Mouse (Mus musculus) left cerebral cortex, adult 18-20 months (tissue): Measurements from ENCODE around the gene Poldip2. TPM values are rescaled to one million over a fixed set of nuclear protein-coding genes. Genes with fewer than 3 reads are reported as not detected.

Experiments
- DNase-seq, 2 experiments: peaks; one replicate each; pipeline ENCODE4 v3.0.0; 2021 to 2022; ENCODE audit warnings: low spot score in 2 of 2, mixed read lengths in 1 of 2
- total RNA-seq, 2 experiments: library from RNA; stranded (reverse); gene quantifications; 2 replicates each; pipeline ENCODE4 v1.2.3; 2021

Poldip2 gene
- total RNA-seq, 2 experiments from 2014 or later, result 106 to 118 TPM

DNA sequence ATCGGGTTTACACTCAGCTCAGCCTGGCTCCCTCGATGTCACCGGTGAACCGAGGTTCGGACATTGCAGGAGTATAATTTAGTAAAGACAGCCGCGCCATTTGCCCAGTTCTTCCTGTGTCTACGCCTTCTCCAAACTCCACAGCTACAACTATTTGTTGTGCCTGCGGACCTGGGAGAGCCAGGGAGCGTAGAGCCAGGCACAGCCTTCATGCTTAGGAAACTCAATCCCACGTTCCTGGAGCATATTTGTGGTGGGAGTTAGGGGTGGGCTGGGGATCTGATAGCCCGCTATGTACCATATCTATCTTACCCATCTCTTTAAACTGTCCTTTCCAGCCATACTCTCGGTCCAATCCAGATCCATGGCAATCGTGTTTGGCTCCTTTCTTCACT is 24.7 kb downstream of the Poldip2 start:
- no peak for DNase-seq

- no peak for DNase-seq
Observed at GRCm38 (mm10) chr11:78540358-78540757, 28.4 kb downstream of the Poldip2 start.

GRCm38 (mm10) chr11:78544449-78545111 is 32.6 kb downstream of the Poldip2 start:
- no peak for DNase-seq

- DNase-seq, result no peak
Observed at GRCm38 (mm10) chr11:78545181-78545580, 33.2 kb downstream of the Poldip2 start.

DNA sequence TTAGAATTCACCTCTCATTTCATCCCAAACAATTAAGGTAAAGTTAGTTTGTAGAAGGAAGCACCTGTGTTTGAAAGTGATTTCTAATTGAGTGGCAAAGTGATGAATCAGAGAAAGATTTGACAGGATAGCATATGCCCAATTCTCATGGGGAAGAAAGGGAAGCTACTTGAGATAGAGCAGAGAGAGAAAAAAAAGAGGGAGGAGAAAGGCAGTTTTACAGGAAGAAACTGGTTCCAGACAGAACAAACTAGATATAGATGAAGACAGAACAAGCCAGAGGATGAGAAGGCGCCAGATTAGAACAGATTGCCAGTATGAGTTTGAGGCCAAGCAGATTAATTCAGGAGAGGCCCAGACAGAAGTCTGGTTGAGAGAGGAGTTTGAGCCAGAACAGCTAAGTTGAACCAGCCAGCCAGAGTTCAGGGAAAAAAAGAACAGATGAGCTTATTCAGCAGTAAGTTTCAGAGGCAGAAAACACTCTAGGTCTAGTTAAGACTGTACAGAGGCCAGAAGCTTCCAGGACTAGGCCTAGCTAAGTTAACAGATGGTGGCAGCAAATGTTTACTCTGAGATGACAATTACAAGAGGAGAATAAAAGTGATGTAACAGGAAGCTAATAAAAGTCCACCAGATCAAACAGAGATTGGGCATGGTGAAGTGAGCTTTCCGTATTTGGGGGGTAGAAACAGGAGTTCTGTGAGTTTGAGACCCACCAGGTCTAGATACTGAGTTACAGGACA is 35.9 kb downstream of the Poldip2 start:
- DNase-seq, result no peak

DNA sequence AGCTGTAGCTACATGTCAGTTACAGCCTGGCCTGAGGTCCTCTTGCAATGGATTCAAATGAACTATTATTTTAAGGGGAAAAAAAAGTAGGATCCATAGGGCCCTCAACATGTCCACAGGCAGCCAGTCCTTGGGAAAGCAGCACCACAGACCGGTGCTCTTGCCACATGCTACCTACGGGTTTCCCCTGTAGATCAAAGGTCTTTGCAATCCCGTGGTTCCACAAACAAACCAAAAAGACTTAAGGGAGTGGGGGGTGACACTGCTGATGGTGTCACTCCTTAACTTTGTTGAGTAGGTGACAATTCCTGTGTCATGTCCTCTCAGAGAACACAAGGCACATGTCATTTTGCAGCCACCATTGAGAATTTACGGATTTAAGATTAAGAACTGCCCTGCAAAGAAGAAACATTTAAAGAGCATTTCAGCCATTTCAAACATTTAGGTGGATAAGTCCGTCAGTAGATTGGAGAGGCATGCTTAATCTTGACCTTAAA is 37.5 kb downstream of the Poldip2 start:
- no peak for DNase-seq

DNA sequence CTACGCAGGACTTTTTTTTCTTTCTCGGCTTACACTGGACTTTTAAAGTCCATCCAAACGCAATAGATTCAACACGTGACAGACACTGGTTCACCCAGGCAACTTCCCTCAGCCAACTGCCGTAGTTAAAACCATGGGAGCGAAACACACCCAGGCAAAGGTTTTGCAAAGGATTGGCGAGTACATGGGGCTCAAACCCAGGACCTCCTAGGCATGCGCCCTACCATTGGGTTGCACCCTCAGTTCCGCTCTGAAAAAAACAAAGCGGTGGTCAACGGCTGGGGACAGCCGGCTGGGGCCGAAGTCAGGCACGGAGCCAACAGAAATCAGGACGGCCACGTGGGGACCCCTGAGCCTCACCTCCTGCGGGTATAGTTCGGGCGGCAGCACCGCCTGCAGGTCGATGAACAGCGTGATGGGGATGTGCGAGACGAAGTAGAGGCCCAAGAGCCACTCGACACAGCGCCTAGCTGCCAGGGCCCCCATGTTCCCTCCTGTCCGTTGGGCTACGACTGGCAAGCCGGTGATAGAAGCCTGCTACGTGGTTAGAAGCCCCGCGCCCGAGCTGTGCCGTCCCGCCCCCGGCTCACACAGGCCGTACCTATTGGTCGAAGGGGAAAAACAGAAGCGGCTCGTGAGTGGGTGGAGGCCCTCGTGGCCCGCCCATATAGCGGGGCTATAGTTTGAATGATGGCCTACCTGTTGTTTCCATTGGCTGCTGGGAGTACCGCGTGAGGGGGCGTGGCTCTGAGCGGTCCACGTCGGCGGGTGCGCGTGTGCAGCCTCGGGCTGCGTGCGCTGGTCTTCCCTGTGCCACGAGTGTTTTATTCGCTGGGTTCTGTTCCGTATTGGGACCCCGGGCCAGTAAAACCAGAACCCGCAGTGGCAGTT is 38.4 kb downstream of the Poldip2 start, which contains the start of gene Tmem97:
Gene Tmem97 (minus strand): TSS at position 610 of the 891 bp plus-strand sequence.
- peak; percentile 95 to 97 for DNase-seq

DNA sequence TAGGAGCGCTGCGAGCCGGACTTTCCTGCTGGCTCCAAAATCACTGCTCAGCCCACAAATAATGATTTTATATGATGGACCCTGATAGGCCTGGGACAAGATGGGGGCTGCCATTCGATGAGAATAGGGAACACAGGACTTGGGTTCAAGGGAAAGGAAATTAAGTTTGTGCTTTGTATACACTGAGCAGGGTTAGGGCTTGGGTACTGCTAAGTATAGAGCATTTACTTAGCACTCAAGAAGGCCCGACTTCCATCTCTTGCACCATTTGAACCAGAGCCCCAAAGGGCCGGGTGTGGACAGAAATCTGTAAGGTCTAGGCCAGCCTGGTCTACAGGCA is 39.0 kb downstream of the Poldip2 start:
- no peak for DNase-seq

- DNase-seq, result no peak
Observed at GRCm38 (mm10) chr11:78555623-78556022, 43.6 kb downstream of the Poldip2 start.

DNA sequence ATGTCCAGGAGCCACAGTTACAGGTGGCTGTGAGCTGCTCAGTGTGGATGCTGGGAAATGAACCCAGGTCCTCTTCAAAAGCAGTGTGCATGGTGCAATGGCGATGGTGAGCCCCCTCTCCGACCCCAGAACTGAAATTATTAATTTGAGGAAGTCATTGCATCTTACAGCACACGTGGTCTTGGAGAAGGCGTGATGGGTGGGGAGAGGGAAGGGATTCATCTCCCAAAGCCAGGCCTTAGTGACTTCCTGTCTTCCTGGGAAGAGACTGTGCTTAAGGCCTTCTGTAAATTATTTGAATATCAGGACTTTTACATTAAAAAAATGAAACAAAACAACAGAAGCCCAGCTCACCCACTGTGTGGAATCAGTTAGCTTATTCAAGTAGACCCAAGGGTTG is 44.1 kb downstream of the Poldip2 start:
- no peak for DNase-seq

- DNase-seq, result no peak
Observed at GRCm38 (mm10) chr11:78557241-78557640, 45.2 kb downstream of the Poldip2 start.

- DNase-seq, result peak; percentile 74 to 82
Observed at GRCm38 (mm10) chr11:78560447-78560846, 48.5 kb downstream of the Poldip2 start.

DNA sequence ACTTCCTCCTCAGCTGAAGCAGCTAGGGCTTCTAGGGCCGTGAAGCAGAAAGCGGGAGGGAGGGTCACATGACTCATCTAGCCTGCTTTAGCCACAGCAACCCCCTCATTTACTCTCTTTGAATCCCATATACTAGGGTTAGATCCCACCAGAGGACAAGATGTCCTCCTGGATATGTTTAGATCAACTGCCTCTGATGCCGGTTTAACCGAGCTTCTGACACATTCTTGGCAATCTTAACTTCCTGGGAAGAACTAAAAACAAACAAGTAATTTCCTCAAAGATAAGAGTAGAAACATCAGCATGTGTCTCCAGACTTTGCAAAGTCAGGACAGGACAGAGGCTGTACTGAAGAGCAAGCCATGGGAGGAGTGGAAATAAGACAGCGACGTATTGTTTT is 54.8 kb downstream of the Poldip2 start:
- no peak for DNase-seq

DNA sequence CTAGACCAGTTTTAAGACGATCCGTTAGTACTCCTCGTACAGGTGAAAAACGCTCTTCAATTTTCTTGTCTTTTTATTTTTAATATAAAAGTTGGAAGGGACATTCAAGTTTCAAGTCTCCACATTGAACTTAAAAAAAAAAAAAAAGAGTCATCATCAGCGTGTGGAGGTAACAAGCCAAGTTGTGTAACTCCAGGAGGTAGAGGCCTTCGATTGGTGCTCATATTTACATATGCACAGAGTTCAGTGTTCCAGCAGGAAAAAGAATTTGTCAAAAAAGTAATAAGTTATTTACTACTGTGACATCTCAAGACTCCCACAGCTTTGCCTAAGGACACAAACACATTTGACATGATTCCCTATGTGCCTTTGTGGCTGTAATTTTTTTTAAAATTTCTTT is 55.6 kb downstream of the Poldip2 start:
- DNase-seq, result no peak

DNA sequence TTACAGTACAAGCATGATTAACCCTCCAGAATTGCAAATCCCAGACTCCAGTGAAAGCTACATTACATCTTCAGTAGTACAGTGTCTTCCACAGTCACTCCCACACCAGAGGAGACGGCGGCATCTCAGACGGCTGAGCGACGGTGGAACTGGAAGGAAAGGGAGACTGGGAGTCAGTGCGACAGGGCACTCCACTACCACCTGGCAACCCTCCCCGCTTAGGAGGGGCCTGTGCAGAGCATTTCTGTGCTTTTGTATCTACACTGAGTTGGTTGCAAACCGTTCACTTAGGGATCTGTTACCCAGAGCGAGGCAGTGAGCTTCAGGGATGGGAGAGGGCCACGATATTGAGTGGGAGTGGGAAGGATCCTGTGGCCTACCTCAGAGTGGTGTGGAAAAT is 56.8 kb downstream of the Poldip2 start:
- DNase-seq, result no peak

GRCm38 (mm10) chr11:78569806-78570205 is 57.8 kb downstream of the Poldip2 start:
- DNase-seq, result no peak

DNA sequence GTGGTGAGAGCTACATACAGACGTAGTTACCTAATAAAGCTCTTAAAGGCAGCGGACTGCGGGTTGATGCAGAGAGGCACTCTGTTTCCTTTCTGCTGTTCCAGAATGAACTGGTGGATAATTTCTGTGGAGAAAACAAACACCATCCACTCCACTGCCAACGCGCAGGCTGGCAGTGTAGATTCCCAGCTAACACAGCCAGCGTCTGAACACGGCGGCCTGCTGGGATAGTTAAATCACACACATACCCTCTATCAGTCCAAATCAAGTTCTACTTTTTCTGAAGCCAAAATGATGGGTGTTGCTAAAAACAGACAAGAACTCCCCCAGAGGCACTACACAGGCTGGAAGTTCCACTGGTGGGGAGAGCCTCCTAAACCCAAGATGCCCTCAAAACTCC is 59.4 kb downstream of the Poldip2 start:
- peak in 1 of 2 experiments; percentile 45 for DNase-seq

DNA sequence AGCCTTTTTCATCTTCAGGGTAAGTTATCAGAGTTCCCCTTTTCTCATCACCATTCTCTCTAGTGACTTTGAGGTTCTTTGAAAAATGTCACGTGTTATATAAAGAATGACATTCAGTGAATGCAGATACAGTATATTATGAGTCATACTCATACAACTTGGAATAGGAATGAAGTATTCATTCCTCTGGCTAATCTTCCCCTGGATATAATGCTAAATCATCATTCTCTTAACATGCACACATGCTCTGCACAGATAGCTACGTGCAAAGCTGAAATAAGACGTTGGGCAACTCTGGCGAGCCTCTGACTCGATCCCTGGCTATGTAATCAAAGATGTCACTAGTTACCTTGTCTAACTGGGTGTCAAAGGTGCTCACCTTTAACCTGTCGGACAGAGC is 59.9 kb downstream of the Poldip2 start:
- DNase-seq, result no peak
